Mouse (Mus musculus) heart, embryonic 11.5 days (tissue): Measurements from ENCODE around the gene 4930523C07Rik. TPM values are rescaled to one million over a fixed set of nuclear protein-coding genes. Genes with fewer than 3 reads are reported as not detected.

ENCODE experiments used
- ATAC-seq: fragments of 200-750 bp; cut with Nextera tagmentation; replicated peaks from 2 replicates; pipeline ENCODE4 v1.8.0; 2017; ENCODE audit warnings: moderate library complexity; ENCODE audit not compliant: insufficient number of reproducible peaks, low FRiP score, low TSS enrichment
- H3K27ac ChIP-seq: fragments of 300-500 bp; sonication (generic); 2 replicates; pipeline ENCODE4 v1.5.1; 2014; ENCODE audit warnings: mild to moderate bottlenecking, low read depth, low read length
- H3K27me3 ChIP-seq: fragments of 300-500 bp; sonication (generic); 2 replicates; pipeline ENCODE4 v1.6.1; 2014; ENCODE audit warnings: mild to moderate bottlenecking, low read length, mixed read lengths; ENCODE audit not compliant: control insufficient read depth, insufficient read depth
- H3K36me3 ChIP-seq: fragments of 300-500 bp; sonication (generic); 2 replicates; pipeline ENCODE4 v1.6.1; 2014; ENCODE audit warnings: mild to moderate bottlenecking, low read length, moderate library complexity, mixed read lengths; ENCODE audit not compliant: control insufficient read depth, insufficient read depth
- H3K4me1 ChIP-seq: fragments of 300-500 bp; sonication (generic); 2 replicates; pipeline ENCODE4 v1.6.1; 2014; ENCODE audit warnings: low read length; ENCODE audit not compliant: control insufficient read depth, insufficient read depth
- H3K4me2 ChIP-seq: fragments of 300-500 bp; sonication (generic); 2 replicates; pipeline ENCODE4 v1.6.1; 2014; ENCODE audit warnings: mild to moderate bottlenecking, moderate library complexity
- H3K4me3 ChIP-seq: fragments of 300-500 bp; sonication (generic); 2 replicates; pipeline ENCODE4 v1.5.1; 2014; ENCODE audit warnings: low read depth, low read length
- H3K9ac ChIP-seq: fragments of 300-500 bp; sonication (generic); 2 replicates; pipeline ENCODE4 v1.6.1; 2014; ENCODE audit warnings: mild to moderate bottlenecking, low read depth, low read length, moderate library complexity
- H3K9me3 ChIP-seq: fragments of 300-500 bp; sonication (generic); replicated peaks from 2 replicates; pipeline ENCODE4 v1.6.1; 2016; ENCODE audit warnings: low read length; ENCODE audit not compliant: control insufficient read depth
- WGBS: fragments of 180-500 bp; shearing (Covaris S2); extraction: QIAGEN DNeasy Blood & Tissue Kit; methylation state at CpG from one replicate; pipeline ENCODE4 v1.1.7; 2014; ENCODE audit not compliant: insufficient replicate concordance; 5-methylcytosine and 5-hydroxymethylcytosine counted together
- polyA plus RNA-seq: library from polyadenylated mRNA; unstranded; fragments of >200 nt; fragmentation: Nextera tagmentation; extraction: Ambion mirVana; gene quantifications from 2 replicates; pipeline ENCODE4 v1.2.1, GENCODE M21; 2014

The 4930523C07Rik gene
- polyA plus RNA-seq, 1 experiment from 2014 or later = 15.0 TPM

GRCm38 (mm10) chr1:160105426-160105825, 61.2 kb downstream of the 4930523C07Rik start:
- Histone ChIP-seq H3K27ac (no peak overlapping the region), H3K9ac (no peak overlapping the region), H3K36me3 (no peaks in the 10 kb centered on the region), H3K4me2 (no peak overlapping the region), H3K27me3 (no peaks in the 10 kb centered on the region), H3K4me1 (no peaks in the 10 kb centered on the region), H3K9me3 (no peaks in the 10 kb centered on the region), H3K4me3 (no peak overlapping the region)
- no peak for ATAC-seq
- 76% methylated on average over 5 of the region's 5 CpGs for WGBS

GRCm38 (mm10) chr1:160108604-160109003, 64.4 kb downstream of the 4930523C07Rik start:
- no peak overlapping the region for H3K4me2 ChIP-seq
- no peaks in the 10 kb centered on the region for H3K36me3 ChIP-seq
- H3K27ac ChIP-seq = no peak overlapping the region
- H3K27me3 ChIP-seq = no peaks in the 10 kb centered on the region
- no peaks in the 10 kb centered on the region for H3K9me3 ChIP-seq
- no peaks in the 10 kb centered on the region for H3K4me1 ChIP-seq
- 66% methylated on average over 2 of the region's 2 CpGs for WGBS
- H3K4me3 ChIP-seq = no peak overlapping the region
- no peak overlapping the region for H3K9ac ChIP-seq
- ATAC-seq = no peak

GRCm38 (mm10) chr1:160123957-160124356, 79.8 kb downstream of the 4930523C07Rik start:
- Histone ChIP-seq H3K36me3 (no peaks in the 10 kb centered on the region), H3K27ac (no peak overlapping the region), H3K4me1 (no peaks in the 10 kb centered on the region), H3K4me3 (no peak overlapping the region), H3K9me3 (no peaks in the 10 kb centered on the region), H3K27me3 (no peaks in the 10 kb centered on the region), H3K4me2 (no peak overlapping the region), H3K9ac (no peak overlapping the region)
- 75% methylated on average over 2 of the region's 2 CpGs for WGBS
- no peak for ATAC-seq

Other genes starting within 250 kb of the 4930523C07Rik start
- not detected in 2 replicates for gene Tnn, start 109.2 kb downstream of the 4930523C07Rik start, polyA plus RNA-seq
- gene Mrps14, start 150.8 kb downstream of the 4930523C07Rik start, polyA plus RNA-seq = 178 and 193 TPM in 2 replicates
- gene Cacybp, start 168.5 kb downstream of the 4930523C07Rik start, polyA plus RNA-seq = 202 and 205 TPM in 2 replicates